Mouse (Mus musculus): ENCODE results near the gene Samt3.

Gene Samt3

DNA sequence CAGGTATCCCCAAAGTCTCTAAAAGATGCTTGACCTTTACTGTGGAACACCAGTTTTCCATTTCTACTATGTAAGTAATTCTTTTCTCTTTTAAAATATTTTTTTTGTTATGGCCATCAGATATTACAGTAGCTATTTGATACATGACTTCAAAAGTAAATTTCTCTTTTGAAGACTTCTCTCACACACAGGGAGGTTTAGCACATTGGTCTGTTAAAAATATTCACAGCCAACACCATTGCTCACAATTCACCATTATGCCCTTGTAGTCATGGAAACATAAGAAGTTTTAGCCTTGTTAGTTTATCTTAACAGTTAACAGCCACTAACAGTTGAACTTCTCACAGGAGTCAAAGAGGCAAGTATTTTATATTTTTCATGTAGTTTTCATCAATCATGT, at the start of gene Samt3:
Samt3 (plus strand) TSS at position 301 of the 400 bp plus-strand sequence.
- DNase-seq (ENCODE audit: low read depth in 1 of 2, low spot score in 2 of 2) = no peak

DNA sequence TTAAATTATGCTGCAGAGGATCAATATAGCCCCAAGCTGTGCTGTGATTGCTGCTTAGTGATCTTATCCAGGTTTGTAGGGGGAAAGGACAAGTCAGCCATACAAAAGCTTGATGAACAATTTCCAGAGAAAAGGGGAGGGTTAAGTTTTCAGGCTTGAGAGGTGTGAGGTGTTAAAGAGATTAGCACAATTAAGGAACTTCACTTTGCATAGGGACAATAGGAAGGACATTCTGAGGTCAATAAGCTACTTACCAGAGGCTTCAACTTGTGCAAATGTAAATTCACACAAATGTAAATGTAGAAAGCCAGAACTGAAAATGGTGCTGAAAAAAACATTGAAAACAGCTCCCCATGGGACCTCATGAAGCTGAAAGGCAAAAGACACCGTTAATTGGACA, 27.4 kb upstream of the Samt3 start:
- no peak for DNase-seq (ENCODE audit: low read depth in 1 of 2, low spot score in 2 of 2)

DNA sequence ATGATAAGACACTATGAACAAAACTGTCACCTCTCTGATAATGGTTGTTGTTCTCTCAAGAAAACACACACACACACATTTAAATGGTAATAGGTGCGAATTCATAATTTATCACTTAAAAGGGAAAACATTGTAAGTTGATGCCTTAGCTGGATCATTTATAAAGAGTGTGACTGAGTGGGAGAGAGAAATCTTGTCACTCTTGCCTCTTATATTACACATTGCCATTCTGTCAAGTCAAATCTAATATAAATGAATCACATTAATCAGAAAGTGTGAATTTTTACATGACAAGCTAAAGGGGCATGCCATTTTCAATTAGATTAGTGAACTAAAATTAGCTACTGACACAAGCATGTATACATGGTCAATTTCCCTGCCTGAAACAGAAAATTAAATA, 44.7 kb downstream of the Samt3 start:
- no peak for DNase-seq (ENCODE audit: low read depth in 1 of 2, low spot score in 2 of 2)

All from monocyte, adult 2 months (primary cell).